Mouse (Mus musculus) retina, adult 2 months (tissue): ENCODE results near the gene Dclk2.

ENCODE experiments used
- DNase-seq: peaks from one replicate; pipeline ENCODE4 v3.0.0-alpha.2; 2012; ENCODE audit warnings: low read depth, low spot score

Gene Dclk2

DNA sequence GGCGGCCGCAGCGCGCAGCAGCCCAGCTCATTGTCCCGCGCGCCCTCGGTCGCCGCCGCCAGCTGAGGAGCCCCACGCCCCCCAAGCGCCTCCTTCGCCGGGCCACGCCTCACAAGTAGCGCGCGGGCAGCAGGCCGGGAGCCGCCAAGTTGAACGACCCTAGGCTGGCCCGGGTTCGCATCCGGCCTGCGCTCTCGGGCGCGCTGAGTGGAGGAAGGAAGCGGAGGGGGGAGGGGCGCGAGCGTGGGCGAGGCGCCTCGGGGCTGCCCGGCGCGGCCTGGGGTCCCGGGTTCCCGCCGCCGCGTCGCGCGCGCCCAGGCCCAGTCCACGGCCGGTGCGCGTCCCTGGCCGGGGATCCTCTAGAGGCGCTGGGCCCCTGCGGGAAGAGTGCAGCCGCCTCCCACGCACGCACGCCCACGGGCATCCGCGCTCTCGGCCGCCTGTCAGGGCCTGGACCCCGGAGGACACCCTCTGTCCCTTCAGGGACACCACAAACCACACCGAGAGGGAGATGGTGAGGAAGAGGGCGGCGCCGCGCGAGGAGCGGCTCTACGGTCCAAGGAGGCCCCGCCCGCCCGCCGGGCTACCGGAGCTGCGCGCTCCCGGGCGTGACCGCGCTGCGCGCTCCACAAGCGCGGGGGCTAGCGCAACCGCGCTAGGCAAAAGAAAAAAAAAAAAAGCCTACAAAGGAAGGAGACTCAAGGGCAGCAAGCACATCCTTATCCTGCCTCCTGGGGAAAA, at the start of gene Dclk2:
Dclk2 (minus strand) TSS at position 510 of the 741 bp plus-strand sequence.
- DNase-seq: peak; percentile 33

DNA sequence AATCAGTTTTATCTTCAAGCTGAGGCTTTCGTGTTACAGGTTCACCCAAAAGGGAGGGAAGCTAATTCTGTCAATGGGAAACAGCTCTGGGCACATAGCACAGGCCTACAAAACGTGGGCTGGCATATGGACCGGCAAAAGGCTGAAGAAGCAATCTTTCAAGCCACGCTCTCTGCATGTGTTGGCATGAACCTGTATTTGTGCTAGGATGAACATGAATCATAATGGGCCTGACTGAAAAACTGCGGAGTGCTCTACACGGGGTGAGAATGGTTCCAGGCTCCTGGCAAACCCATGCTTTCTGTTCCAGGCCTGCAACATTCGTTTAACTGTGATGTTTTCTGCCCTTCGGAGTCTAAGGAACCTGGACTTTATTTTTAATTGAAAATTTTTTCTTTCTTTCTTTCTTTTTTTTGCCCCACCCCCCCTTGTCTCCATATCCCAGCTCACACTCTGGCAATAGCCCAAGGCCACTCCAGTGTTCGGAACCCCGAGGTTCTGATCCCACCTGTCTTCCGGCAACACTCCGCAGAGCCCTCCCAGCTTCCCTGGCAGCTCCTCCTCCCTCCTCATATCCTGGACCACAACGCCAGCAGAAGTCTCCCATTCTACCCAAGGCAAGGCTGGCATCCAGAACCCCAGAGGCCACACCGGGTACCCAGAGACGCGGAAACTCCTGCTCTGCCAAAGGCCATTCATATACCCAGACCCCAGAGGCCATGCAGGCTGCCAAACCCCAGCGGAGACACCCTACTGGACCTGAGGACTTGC, 42.2 kb upstream of the Dclk2 start:
- DNase-seq: no peak

DNA sequence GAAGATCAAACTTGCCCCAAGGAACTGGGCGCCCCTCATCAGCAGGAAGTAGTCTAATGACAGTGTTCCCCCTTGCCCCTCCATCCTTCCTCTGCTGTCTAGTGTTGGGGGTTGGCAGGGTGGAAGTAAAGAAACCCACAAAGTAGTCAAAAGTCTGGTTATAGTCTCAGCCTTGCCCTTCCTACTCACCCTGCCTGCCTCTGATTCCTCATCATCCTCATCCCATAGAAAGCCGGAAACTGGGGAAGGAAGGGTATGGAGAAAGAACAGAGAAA, 40.7 kb upstream of the Dclk2 start:
- no peak for DNase-seq

DNA sequence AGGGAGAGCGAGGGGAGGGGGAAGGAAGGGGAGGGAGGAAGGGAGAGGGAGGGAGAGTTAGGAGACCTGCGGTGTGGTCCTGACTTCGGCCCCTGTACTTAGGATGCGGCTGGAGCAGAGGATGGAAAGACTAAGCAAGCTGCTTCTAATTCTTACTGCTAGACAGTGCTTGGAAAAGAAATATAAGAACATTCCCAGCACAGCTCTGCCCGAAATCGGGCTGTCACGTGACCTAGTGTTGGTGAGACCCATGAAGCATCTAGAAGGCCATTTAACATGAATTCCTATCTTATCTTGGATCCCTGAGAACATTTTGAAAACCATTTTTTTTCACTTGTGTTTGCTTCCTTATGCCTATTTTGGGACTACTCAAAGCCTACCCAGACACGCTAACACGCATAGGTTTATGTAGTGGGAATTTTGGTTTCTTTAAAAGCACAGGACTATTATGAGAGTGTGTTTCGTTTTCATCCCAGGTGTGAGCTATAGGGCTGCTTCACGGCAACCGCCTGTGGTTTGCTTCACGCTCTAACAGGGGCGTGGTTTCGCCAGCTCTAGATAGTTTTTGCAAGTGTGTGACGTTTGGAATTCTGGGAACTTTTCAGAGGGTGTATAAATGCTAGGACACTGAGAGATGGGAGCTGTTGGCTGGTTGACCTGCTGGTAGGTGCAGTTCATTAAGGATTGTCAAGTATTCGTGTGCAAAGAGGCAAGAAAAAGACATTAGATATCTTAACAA, 40.2 kb upstream of the Dclk2 start:
- DNase-seq: no peak

DNA sequence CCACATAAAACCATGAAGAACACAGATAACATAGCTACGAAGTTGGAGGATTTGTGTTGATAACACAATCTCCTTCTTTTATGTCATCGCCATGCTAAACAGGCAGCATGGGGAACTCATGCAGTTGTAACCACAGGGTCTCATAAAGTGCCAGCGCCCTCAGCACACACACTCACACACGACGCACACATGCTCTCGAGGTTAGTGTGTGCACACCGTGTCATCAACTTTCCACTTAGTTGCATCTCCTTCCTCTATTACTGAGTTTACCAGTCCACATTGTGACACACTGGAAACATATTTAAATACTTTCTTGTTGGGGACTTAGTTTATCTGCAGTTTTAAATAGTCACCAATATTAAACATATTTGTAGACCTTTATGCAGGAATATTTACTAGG, 38.4 kb upstream of the Dclk2 start:
- no peak for DNase-seq

DNA sequence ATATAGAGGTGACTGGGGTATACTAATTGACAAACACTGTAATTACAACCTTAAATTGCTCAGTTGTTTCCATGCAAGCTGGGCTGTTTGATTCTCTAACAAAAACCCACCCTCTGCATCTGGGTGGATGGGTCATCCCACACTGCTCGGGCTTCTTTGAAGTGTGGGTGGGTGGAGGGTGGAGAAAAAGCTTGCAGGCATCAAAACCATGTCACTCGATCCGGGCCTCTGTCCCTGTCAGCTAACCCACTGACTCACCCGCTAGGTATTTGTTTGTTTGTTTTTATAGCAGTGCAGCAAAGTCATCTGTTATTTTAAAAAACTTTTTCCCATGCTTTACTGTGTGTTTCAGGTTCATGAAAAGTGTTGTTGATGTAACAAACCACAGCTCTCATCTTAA, 34.7 kb upstream of the Dclk2 start:
- no peak for DNase-seq

DNA sequence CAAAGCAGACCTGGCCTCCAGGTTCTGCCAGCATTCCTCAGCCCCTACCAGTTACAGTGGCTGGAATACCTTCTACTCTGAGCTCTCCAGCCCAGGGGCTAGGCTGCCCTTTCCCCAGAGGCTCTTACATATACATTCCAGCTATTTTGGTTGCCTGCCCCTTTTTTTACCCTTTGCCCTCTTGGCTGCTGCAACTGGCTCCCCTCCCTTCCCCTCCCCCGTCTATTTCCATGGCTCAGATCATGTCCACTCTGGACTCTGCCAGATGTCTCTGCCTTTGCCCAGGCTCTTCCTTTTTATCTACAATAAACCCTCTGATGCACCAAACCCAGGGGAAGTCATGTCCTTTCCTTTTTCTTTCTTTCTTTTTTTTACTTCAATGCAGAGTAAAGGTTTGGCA, 33.9 kb upstream of the Dclk2 start:
- no peak for DNase-seq

DNA sequence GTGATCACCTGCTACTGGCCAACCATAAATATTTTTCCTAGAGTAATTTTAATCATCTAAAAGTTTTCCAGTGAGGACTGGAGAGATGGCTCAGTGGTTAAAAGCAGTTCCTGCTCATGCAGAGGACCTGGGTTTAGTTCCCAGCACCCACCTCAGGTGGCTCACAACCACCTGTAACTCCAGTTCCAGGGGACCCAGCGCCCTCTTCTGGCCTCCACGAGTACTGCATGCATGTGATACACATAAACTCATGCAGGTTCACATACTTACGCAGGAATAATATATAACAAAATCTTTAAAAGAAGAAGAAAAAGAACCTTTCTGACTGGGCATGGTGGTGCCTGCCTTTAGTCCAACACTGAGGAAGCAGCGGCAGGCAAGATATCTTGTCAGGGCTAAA, 33.2 kb upstream of the Dclk2 start:
- DNase-seq: no peak

DNA sequence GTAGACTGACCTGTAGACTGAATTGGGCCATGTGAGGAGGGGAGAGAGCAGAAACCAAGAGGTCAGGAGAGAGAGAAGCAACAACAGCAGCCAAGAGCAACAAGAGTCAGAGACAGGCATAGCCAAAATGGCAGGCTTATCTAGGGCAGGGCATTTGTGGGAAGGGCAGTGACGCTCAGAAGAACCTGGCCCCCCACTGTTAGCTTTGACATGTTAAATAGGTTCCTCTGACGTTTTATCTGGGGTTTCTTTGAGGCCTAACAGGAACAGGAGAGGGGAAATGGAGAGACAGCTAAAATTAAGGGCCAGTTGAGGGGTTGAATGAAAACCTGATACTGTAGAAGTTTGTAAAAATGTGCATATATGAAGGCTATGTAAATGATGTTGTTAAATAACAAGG, 30.0 kb upstream of the Dclk2 start:
- no peak for DNase-seq

DNA sequence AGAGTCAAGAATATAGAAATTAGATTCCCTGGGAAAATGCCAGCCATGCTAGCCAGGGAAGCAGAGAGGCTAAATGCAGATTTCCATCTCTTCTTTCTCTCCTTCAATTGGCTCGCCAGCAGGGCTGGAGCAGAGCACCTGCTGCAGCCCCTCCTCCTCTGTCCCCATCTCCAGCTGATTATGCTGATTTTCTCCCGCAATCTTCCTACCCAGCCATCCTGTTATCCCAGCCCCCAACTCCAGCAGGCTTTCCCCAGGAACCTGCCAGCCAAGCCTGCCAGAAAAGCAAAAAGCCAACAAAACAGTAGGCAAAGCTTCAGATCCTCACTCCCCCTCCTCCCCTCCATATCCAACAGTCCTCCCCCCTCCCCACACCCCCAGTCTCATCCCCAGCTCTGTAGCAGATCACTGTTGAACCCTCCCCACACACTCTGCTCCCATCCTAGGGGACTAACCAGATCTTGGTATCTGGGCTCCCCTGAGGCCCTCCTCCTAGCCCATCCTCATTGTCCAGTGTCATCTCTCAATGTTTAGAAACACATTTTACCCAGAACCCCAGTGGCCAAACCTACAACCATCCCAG, 15.7 kb upstream of the Dclk2 start:
- DNase-seq: no peak

DNA sequence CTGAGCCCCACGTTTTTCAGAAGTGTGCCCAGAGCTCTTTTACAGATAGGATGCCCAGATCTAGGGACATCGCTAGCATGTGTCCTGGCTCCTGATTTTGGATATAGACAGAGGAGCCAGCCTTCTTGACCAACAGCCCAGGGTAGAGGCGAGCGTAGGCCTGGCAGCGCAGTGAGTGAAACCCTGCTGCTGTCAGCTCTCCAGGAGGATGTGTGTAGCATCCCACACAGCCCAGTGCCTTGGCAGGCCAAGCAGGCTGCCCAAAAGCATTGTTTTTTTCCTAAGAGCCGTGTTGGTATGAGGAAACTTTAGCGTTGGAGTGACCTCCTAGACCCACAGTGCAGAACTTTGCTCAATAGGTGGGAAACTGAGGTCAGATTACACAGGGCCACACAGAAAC, 12.8 kb upstream of the Dclk2 start:
- no peak for DNase-seq

DNA sequence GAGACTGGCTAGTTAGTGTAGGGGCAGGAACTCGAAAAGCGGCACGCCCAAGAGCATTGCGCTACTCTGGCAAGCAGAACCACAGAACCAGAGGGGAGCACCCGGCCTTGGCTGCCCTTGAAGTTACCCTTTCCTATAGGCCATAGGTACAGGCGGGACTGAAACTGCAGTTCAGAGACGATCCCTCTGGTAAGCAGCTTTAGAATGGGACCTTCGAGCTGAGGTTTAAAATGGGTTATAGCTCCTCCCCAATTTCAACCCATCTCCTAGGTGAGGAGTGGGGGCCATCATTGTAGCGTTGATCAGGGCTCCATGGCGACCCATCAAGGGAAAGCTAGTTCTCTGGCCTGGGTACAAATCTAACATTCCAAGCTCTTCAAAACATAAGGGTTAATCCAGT, 3.0 kb upstream of the Dclk2 start:
- DNase-seq: no peak

DNA sequence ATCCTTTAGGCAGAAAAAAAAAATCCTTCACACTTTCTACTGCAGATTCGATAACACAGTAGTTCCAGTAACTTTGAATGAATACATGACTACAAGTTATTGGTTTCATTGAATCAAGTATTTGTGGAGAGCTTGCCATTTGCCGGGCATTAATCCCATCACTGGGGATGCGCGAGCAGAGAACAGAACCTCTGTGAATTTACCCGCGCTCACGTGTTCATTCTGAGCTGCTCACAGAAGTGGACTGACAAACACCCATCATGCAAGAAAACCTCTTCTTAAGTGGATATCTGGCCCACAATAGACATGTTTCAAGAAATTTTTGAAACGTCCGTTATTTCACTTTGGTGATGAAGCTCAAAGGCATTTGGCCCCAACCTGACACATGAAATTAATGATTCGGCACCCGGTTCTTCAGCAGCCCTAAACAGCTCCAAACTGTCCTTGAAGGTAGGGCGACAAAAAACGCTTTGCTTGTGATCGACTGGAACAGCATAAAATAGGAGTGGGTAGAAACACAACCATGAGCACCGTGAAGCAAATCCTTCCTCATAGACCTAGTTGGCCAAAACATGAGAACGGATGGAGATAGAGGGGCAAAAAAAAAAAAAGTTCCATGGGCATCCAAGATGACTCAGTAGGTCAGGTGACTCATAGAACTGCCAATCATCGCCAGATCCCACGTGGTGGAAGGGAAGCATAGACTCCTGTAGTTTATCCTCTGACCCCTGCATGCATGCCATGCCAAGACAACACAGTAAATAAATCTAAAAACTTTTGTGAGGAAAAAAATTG, 726 bp upstream of the Dclk2 start:
- no peak for DNase-seq

DNA sequence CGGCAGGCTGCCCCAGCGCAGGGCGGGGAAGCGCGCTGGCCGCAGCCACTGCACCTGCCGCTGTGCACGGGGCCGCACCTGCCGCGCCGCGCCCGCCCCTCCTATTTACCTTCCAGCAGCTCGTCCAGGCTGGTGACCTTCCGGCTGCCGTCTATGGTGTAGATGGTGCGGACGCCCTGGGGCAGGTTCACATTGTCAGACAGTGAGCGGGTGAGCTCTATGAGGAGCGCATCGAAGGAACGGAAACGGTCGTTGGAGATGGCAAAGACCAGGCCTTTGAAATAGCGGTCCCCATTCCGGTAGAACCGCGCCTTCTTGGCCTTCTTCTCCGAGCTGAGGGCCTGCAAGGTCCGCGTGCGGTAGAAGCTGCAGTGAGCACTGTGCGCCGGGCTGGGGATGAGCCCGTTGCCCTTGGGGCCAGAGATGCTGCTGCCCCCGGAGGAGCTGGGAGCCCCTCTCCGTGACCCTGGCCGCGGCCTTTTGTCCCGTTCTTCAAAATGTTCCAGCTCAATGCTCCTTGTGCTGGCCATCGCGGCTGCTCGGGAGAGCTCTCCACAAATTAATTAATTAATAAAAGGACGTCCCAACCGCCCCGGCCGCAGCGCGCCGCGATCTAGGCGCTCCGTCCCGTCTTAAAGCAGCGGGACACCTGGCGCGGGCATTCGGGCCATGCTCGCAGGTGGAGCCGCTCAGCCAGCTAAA, 860 bp downstream of the Dclk2 start:
- no peak for DNase-seq

DNA sequence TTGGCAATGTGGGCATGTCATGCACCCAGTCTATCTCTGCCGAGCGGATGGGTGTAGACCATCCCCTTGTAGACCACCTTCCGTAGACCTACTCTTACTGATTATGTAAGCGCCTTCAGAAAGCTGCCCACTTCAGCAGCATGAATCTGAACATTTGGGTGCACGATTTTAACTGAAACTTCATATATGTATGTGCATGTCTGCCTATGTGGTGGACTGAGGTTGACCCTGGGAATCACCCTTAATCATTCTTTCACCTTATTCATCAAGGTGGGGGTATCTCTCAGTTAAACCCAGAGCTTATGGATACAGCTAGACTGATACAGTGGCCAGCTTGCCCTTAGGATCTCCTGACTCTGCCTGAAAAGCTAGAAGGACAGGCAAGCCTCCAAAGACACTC, 3.6 kb downstream of the Dclk2 start:
- DNase-seq: no peak

DNA sequence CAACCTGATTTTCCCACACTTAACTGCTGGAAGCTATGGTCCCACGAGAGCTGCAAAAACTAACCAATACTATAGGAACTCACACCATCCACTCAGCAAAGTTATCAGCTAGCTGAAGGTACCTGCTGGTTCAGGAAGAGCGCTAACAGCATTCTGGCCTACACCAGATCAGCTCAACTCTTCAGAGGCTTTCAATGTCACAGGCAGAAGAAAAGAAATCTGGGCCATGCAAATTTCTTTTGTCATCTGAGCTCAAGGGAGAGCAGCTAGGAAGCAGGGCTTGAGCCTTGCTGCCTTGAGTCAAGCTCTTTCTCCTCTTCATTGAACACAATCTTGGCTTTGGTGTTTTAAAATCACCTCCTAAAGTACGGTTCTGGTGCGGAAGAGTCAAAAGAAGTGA, 4.0 kb downstream of the Dclk2 start:
- no peak for DNase-seq

DNA sequence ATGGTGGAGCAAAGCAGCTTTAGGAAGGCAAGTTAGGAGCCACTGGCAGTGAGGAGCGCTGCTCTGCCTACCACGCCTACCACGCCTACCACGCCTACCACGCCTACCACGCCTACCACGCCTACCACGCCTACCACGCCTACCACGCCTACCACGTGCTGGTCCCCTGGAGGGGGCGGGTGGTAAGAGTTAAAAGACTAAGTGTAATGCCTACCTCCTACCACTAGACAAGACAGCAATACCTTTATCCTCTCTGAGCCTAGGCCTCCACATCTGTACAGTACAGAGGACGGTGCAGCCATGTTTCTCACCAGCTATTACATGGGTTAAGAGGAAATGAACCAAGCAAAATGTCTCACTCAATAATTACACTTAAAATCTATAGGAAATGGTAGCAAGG, 5.4 kb downstream of the Dclk2 start:
- no peak for DNase-seq

DNA sequence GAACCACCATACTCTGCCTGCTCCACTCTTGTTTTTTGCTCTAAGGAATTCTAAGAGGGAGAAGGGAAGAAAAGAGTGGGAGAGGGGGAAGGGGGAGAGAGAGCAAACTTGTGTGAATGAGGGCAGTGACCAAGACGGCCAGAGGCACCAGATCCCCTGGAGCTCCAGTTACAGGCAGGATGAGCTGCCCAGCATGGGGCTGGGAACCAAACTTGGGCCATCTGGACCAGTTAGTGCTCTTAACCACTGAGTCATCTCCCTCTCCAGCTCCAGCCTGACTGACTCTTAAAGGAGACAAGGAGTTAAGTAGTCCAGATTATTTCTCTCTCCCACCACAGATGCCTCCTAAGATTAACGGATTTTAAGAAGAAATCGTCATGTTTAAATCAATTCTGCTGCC, 6.3 kb downstream of the Dclk2 start:
- no peak for DNase-seq

DNA sequence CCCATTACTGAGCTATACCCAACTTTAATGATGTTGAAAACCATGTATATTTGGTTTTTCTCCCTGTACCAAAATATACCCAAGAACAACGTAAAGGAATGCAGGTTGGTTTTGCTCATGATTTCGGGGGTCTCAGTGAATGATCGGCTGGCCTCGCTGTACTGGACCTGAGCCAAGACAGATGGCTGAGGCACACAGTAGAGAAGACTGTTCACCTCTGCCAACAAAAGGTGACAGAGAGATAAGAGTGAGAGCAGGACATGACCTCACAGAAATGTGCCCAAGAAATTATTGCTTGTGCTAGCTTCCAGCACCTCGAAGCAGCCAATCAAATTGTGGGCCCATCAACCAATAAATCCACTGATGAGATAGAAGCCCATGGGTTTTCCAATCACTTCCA, 22.3 kb downstream of the Dclk2 start:
- no peak for DNase-seq

DNA sequence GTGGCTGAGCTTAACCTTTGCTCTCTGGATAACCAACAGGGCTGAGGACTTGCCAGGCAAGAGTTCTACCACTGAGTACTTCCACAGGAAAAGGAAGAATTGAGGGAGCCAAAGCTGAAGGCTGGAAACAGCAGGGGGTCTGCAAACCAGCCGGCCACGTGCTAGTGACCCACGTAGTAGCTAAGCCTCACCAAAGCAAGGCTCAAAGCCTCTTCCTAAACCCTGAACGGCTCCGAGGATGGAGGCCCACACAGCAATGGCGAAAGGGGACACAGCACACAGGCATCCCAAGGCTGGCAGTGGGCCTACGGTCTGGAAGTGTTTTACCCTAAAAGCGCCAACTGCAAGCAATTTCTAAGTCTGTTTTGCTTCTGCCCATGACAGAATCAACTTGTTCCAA, 23.1 kb downstream of the Dclk2 start:
- no peak for DNase-seq

DNA sequence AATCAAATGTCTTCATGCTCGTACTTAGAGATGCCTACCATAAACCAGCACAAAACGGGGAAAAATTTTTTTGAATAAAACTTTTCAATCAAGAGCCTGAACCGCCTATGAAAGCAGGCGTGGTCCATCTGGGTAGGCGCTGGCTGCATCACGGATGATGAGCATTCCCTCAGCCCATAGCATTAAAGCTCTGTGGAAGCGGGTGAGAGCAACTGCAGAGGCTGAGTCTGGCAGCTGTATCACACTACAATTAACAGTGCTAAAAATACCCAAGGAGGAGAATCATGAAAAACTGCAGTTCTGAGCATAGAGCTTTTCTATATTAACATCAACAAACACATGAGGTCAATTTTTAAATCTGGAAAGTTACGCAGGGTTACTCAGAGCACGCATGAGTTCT, 23.6 kb downstream of the Dclk2 start:
- DNase-seq: no peak
